Mouse (Mus musculus) lung, embryonic 14.5 days (tissue): ENCODE measurements around the gene Zbtb18. TPM values are rescaled to one million over a fixed set of nuclear protein-coding genes. Genes with fewer than 3 reads are reported as not detected.

Source experiments
- ATAC-seq: fragments of 200-750 bp; cut with Nextera tagmentation; 2 replicates; pipeline ENCODE4 v1.8.0; 2017; ENCODE audit warnings: mild to moderate bottlenecking, moderate TSS enrichment, moderate library complexity; ENCODE audit not compliant: insufficient read depth
- DNase-seq: peaks from one replicate; pipeline ENCODE4 v3.0.0-alpha.2; 2015
- H3K27ac ChIP-seq: fragments of 300-500 bp; sonication (generic); 2 replicates; pipeline ENCODE4 v1.5.1; 2014; ENCODE audit warnings: low read depth, mild to moderate bottlenecking, moderate library complexity
- H3K27me3 ChIP-seq: fragments of 300-500 bp; sonication (generic); 2 replicates; pipeline ENCODE4 v1.6.1; 2014; ENCODE audit warnings: low read length, control low read depth; ENCODE audit not compliant: insufficient read depth
- H3K36me3 ChIP-seq: fragments of 300-500 bp; sonication (generic); 2 replicates; pipeline ENCODE4 v1.6.1; 2014; ENCODE audit warnings: control low read depth; ENCODE audit not compliant: insufficient read depth
- H3K4me1 ChIP-seq: fragments of 300-500 bp; sonication (generic); 2 replicates; pipeline ENCODE4 v1.6.1; 2014; ENCODE audit warnings: antibody characterized with exemption, control low read depth; ENCODE audit not compliant: insufficient read depth
- H3K4me2 ChIP-seq: fragments of 300-500 bp; sonication (generic); 2 replicates; pipeline ENCODE4 v1.6.1; 2014; ENCODE audit warnings: mild to moderate bottlenecking
- H3K4me3 ChIP-seq: fragments of 300-500 bp; sonication (generic); 2 replicates; pipeline ENCODE4 v1.5.1; 2014; ENCODE audit warnings: low read depth, low read length
- H3K9ac ChIP-seq: fragments of 300-500 bp; sonication (generic); 2 replicates; pipeline ENCODE4 v1.6.1; 2014
- H3K9me3 ChIP-seq: fragments of 300-500 bp; sonication (generic); 2 replicates; pipeline ENCODE4 v1.6.1; 2016; ENCODE audit warnings: low read depth, low read length, control low read depth
- CTCF ChIP-seq: IDR thresholded peaks from 2 replicates; pipeline ENCODE4 v1.5.1; 2016; ENCODE audit warnings: antibody characterized with exemption, low read depth
- WGBS: fragments of 180-500 bp; shearing (Covaris S2); extraction: QIAGEN DNeasy Blood & Tissue Kit; methylation state at CpG from one replicate; pipeline ENCODE4 v1.1.7; 2014; 5-methylcytosine and 5-hydroxymethylcytosine counted together
- polyA plus RNA-seq: library from polyadenylated mRNA; unstranded; fragments of >200 nt; fragmentation: Nextera tagmentation; extraction: Ambion mirVana; gene quantifications from 2 replicates; pipeline ENCODE4 v1.2.1, GENCODE M21; 2014

The Zbtb18 gene
- 2.1 and 3.0 TPM in 2 replicates for polyA plus RNA-seq

- Histone ChIP-seq H3K9me3 (no peaks in the 10 kb centered on the region), H3K9ac (peak within 1 kb of the TSS; percentile 86), H3K4me1 (peaks cover 9% of the 10 kb centered on the region), H3K27ac (peak within 1 kb of the TSS; percentile 97), H3K36me3 (peaks cover 4% of the 10 kb centered on the region), H3K4me3 (peak within 1 kb of the TSS; percentile 74), H3K4me2 (peak within 1 kb of the TSS; percentile 92), H3K27me3 (no peaks in the 10 kb centered on the region)
- DNase-seq, result no peak
- under 1% methylated on average over 47 of the region's 106 CpGs for WGBS
- TF ChIP-seq CTCF, result no peak
- ATAC-seq, result peak; percentile 35
These were observed at the start of gene Zbtb18 for GRCm38 (mm10) chr1:177442196-177442808. Gene Zbtb18 (plus strand): TSS chr1:177442351.

- Histone ChIP-seq H3K4me2 (no peak overlapping the region), H3K9ac (no peak overlapping the region), H3K27ac (no peak overlapping the region), H3K27me3 (no peaks in the 10 kb centered on the region), H3K9me3 (no peaks in the 10 kb centered on the region), H3K36me3 (no peaks in the 10 kb centered on the region), H3K4me1 (no peaks in the 10 kb centered on the region), H3K4me3 (no peak overlapping the region)
- DNase-seq (no peak), ATAC-seq (no peak)
- WGBS, result 47% methylated on average over 1 of the region's 1 CpGs
- no peak for TF ChIP-seq CTCF
These were observed 44.7 kb upstream of the Zbtb18 start for GRCm38 (mm10) chr1:177397455-177397854.

- Histone ChIP-seq H3K4me1 (no peaks in the 10 kb centered on the region), H3K9ac (no peak overlapping the region), H3K4me2 (no peak overlapping the region), H3K27ac (no peak overlapping the region), H3K9me3 (no peaks in the 10 kb centered on the region), H3K27me3 (no peaks in the 10 kb centered on the region), H3K36me3 (no peaks in the 10 kb centered on the region), H3K4me3 (no peak overlapping the region)
- TF ChIP-seq CTCF, result no peak
- DNase-seq (no peak), ATAC-seq (no peak)
- WGBS, result 72% methylated on average over 6 of the region's 6 CpGs
These were observed 37.0 kb upstream of the Zbtb18 start for GRCm38 (mm10) chr1:177405170-177405569.

- H3K9me3 ChIP-seq, result no peaks in the 10 kb centered on the region
- DNase-seq (peak; percentile 58), ATAC-seq (no peak)
- no peak overlapping the region for H3K9ac ChIP-seq
- H3K4me3 ChIP-seq, result no peak overlapping the region
- H3K27ac ChIP-seq, result no peak overlapping the region
- peak; percentile 43 for TF ChIP-seq CTCF
- no peak overlapping the region for H3K4me2 ChIP-seq
- no peaks in the 10 kb centered on the region for H3K27me3 ChIP-seq
- H3K36me3 ChIP-seq, result no peaks in the 10 kb centered on the region
- H3K4me1 ChIP-seq, result no peaks in the 10 kb centered on the region
- 55% methylated on average over 3 of the region's 3 CpGs for WGBS
These were observed 33.5 kb upstream of the Zbtb18 start for GRCm38 (mm10) chr1:177408690-177409089.

- Histone ChIP-seq H3K4me2 (no peak overlapping the region), H3K27me3 (no peaks in the 10 kb centered on the region), H3K27ac (no peak overlapping the region), H3K4me1 (no peaks in the 10 kb centered on the region), H3K36me3 (no peaks in the 10 kb centered on the region), H3K4me3 (no peak overlapping the region), H3K9me3 (no peaks in the 10 kb centered on the region), H3K9ac (no peak overlapping the region)
- 68% methylated on average over 7 of the region's 7 CpGs for WGBS
- DNase-seq, result peak; percentile 6
- TF ChIP-seq CTCF, result no peak
- no peak for ATAC-seq
These were observed 31.3 kb upstream of the Zbtb18 start for GRCm38 (mm10) chr1:177410769-177411348.

- Histone ChIP-seq H3K36me3 (no peaks in the 10 kb centered on the region), H3K4me3 (no peak overlapping the region), H3K27me3 (no peaks in the 10 kb centered on the region), H3K4me2 (no peak overlapping the region), H3K9ac (no peak overlapping the region), H3K27ac (no peak overlapping the region), H3K4me1 (no peaks in the 10 kb centered on the region), H3K9me3 (no peaks in the 10 kb centered on the region)
- 52% methylated on average over 19 of the region's 19 CpGs for WGBS
- ATAC-seq (no peak), DNase-seq (peak; percentile 46)
- TF ChIP-seq CTCF, result no peak
These were observed 30.5 kb upstream of the Zbtb18 start for GRCm38 (mm10) chr1:177411359-177412358.

GRCm38 (mm10) chr1:177419331-177419730 is 22.8 kb upstream of the Zbtb18 start:
- Histone ChIP-seq H3K9ac (no peak overlapping the region), H3K9me3 (no peaks in the 10 kb centered on the region), H3K4me1 (no peaks in the 10 kb centered on the region), H3K4me3 (no peak overlapping the region), H3K4me2 (no peak overlapping the region), H3K27ac (no peak overlapping the region), H3K36me3 (no peaks in the 10 kb centered on the region), H3K27me3 (no peaks in the 10 kb centered on the region)
- TF ChIP-seq CTCF, result no peak
- ATAC-seq (no peak), DNase-seq (no peak)
- 66% methylated on average over 12 of the region's 12 CpGs for WGBS
